Mouse (Mus musculus) left cerebral cortex, postnatal 36 days (tissue): Measurements from ENCODE around the gene Usp24. TPM values are rescaled to one million over a fixed set of nuclear protein-coding genes. Genes with fewer than 3 reads are reported as not detected.

Experiments used
- DNase-seq, 2 experiments: peaks; one replicate each; pipeline ENCODE4 v3.0.0; 2021 to 2022; ENCODE audit warnings: low spot score in 2 of 2, mixed read lengths in 1 of 2
- intact Hi-C: fragments of 180-260 bp; cut with DNase I; formaldehyde crosslinking; loops from one replicate; pipeline ENCODE4 v1.15.1; 2025
- total RNA-seq, 2 experiments: library from RNA; stranded (reverse); gene quantifications; 2 replicates each; pipeline ENCODE4 v1.2.3; 2021

The Usp24 gene
- total RNA-seq, 2 experiments from 2014 or later = 37.4 to 42.1 TPM

- intact Hi-C loops = no loop called here
Measured at GRCm38 (mm10) chr4:106419256-106419655, 103.2 kb downstream of the Usp24 start.

GRCm38 (mm10) chr4:106419791-106420190, 103.8 kb downstream of the Usp24 start:
- intact Hi-C loops = no loop called here
- no peak for DNase-seq

More at GRCm38 (mm10) chr4:106419256-106419655, 103.2 kb downstream of the Usp24 start:
- DNase-seq = no peak

GRCm38 (mm10) chr4:106422597-106422996, 106.6 kb downstream of the Usp24 start:
- intact Hi-C loops = no loop called here
- no peak for DNase-seq

- intact Hi-C loops = no loop called here
- DNase-seq = no peak
Measured at GRCm38 (mm10) chr4:106424560-106424959, 108.5 kb downstream of the Usp24 start.

GRCm38 (mm10) chr4:106426286-106426685, 110.3 kb downstream of the Usp24 start:
- intact Hi-C loops = no loop called here
- DNase-seq = no peak

- DNase-seq = no peak
- intact Hi-C loops = no loop called here
Measured at GRCm38 (mm10) chr4:106428616-106429015, 112.6 kb downstream of the Usp24 start.

- no peak for DNase-seq
- intact Hi-C loops = no loop called here
Measured at GRCm38 (mm10) chr4:106429106-106429505, 113.1 kb downstream of the Usp24 start.

GRCm38 (mm10) chr4:106430431-106430830, 114.4 kb downstream of the Usp24 start:
- DNase-seq = no peak
- intact Hi-C loops = no loop called here

GRCm38 (mm10) chr4:106435426-106435825, 119.4 kb downstream of the Usp24 start:
- intact Hi-C loops = no loop called here
- DNase-seq = no peak

GRCm38 (mm10) chr4:106436475-106436874, 120.5 kb downstream of the Usp24 start:
- no peak for DNase-seq
- intact Hi-C loops = no loop called here

- intact Hi-C loops = no loop called here
- DNase-seq = peak in 1 of 2 experiments; percentile 58
Measured at GRCm38 (mm10) chr4:106437207-106437606, 121.2 kb downstream of the Usp24 start.

- intact Hi-C loops = no loop called here
Measured at GRCm38 (mm10) chr4:106438763-106439162, 122.8 kb downstream of the Usp24 start.

GRCm38 (mm10) chr4:106443182-106443581, 127.2 kb downstream of the Usp24 start:
- no peak for DNase-seq
- intact Hi-C loops = no loop called here

More at GRCm38 (mm10) chr4:106438763-106439162, 122.8 kb downstream of the Usp24 start:
- no peak for DNase-seq

- DNase-seq = no peak
- intact Hi-C loops = no loop called here
Measured at GRCm38 (mm10) chr4:106449306-106449705, 133.3 kb downstream of the Usp24 start.

- no peak for DNase-seq
- intact Hi-C loops = no loop called here
Measured at GRCm38 (mm10) chr4:106452401-106452800, 136.4 kb downstream of the Usp24 start.

- DNase-seq = no peak
- intact Hi-C loops = no loop called here
Measured at GRCm38 (mm10) chr4:106453108-106453507, 137.1 kb downstream of the Usp24 start.

GRCm38 (mm10) chr4:106453516-106453915, 137.5 kb downstream of the Usp24 start:
- DNase-seq = no peak
- intact Hi-C loops = no loop called here

GRCm38 (mm10) chr4:106454541-106454940, 138.5 kb downstream of the Usp24 start:
- DNase-seq = no peak
- intact Hi-C loops = no loop called here

- intact Hi-C loops = no loop called here
- no peak for DNase-seq
Measured at GRCm38 (mm10) chr4:106462016-106462415, 146.0 kb downstream of the Usp24 start.

GRCm38 (mm10) chr4:106462524-106462923, 146.5 kb downstream of the Usp24 start:
- intact Hi-C loops = no loop called here
- DNase-seq = no peak

- intact Hi-C loops = no loop called here
- DNase-seq = no peak
Measured at GRCm38 (mm10) chr4:106463174-106463801, 147.3 kb downstream of the Usp24 start.
